Mouse (Mus musculus) urinary bladder, postnatal 36 days (tissue): ENCODE measurements around the gene Diaph3.
"Not testable (repeated sequence)": the region's sequence is repeated elsewhere in the genome, so short reads cannot be mapped to it uniquely, and the experiment has no call there.

Experiments used
- DNase-seq, 2 experiments: peaks; one replicate each; pipeline ENCODE4 v3.0.0; 2022; ENCODE audit warnings: low spot score in 2 of 2, mixed read lengths in 1 of 2

Diaph3 gene

DNA sequence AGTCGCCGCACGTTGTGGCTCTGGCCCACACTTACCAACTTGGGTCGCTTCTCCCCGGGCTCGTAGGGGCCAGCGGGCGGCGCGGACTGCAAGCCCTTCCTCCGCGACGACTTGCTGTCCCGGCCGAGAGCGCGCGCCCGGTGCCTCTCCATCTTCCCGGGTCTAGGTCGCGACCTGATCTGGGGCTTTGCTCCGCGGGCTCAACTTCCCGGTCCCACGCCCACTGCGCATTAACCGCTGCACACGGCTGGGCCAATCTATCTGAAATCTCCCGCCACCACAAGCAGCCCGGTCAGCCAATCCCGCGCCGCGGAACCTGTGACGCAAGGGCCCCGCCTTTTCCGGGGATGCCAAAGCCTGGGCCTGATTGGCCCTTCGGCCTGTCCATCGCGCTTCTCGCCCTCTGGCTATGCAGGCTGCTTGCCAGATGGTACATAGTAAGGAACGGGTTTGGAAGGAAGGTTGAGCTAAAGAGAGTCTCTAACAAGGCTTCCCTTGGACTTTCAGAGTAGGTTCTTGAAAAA lies at the start of gene Diaph3:
Diaph3 (minus strand) TSS at position 273 of the 524 bp plus-strand sequence.
- DNase-seq = peak; percentile 92 to 95

DNA sequence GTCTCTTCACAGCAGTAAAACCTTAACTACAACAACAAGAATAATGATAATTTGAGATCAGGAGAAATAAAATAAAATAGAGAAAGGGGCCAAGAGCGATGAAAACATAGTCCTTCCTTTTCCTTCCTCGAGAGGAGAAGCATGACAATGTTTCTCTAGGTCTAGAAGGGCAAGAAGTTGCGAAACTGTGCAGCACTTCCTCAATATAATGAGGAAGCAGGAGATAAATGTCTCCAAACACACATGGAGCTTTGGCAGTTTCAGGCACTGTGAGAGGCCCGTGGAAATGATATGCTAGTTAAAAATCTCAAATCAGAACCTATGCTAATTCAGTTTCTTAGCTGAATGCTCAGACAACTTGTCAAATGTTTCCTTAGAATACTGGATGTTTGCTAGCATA lies 49.6 kb upstream of the Diaph3 start:
- DNase-seq = no peak

DNA sequence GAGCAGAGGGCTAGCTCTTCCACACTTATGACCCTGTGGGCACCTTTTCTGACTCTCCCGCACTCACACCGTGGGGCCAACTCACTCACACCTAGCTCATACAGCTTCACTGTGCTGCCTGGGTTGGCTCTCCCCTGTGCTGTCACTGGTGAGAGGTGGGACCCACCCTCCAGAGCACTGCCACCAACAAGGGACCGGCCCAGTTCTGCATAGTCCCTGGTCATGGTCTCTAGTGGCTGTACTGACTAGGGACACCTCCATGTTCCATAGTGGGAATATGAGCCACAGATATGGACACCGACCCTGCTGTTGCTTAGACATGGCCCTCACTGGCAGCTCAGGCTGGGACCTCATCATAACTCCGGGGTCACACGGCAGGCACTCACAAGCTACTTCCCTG lies 30.5 kb upstream of the Diaph3 start:
- DNase-seq = no peak

DNA sequence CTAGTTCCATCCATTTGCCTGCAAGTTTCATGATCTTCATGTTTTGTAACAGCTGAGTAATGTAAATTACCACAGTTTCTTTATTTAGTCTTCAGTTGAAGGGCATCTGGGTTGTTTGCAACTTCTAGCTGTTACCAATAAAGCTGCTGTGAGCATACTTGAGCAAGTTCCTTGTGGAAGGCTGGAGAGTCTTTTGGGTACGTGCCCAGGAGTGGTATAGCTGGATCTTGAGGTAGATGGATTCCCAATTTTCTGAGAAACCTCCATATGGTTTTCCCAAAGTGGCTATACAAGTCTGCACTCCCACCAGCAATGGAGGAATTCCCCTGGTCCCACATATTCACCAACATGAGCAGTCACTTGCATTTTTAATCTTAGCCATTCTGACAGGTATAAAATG lies 28.1 kb upstream of the Diaph3 start:
- DNase-seq = no peak

DNA sequence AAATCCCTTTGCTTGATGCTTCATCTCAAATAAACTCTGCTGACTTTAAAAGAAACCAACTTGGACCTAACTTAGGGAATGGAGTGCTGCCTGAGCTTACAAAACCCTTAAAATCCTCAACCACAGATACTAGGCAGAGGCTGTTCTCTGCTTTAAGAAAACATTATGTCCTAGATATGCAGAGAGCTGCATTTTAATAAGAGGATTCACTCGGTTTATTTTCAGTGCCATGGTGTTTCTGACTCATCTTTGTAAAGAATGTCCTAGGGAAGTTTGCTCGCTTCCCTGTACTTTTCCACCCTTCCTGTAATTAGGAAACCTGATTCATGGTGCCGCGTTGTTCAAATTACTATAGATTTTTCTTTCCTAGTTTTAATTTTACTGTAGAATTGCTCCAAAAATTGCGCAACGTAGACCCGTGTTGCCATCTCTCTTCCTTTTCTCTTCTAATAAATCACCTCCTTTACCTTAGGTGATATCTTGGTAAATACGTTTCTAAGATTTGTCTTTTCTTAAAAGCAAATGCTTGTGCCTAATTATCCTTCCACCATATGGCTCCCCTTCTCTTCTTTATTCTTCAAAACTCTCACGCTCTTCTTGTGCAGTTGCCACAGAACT lies 14.7 kb upstream of the Diaph3 start:
- no peak for DNase-seq

DNA sequence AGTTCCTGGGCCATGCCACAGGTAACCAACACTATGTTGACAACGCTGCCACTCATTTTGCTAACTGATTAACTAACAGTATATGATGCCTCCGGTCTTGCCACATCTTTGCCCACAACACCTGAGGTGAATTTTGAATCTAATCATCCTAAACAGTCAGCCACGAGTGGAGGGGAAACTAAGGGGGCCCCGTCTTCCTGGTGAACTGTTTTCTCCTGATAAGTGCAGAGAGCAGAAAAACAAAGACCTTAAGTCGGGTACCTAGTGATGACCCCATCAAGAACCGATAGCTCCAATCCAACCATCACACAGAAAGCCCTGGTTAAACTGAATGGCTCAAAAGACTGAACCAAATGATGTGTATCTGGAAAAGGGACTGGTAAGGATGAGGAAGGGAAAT lies 8.6 kb upstream of the Diaph3 start:
- DNase-seq = no peak

DNA sequence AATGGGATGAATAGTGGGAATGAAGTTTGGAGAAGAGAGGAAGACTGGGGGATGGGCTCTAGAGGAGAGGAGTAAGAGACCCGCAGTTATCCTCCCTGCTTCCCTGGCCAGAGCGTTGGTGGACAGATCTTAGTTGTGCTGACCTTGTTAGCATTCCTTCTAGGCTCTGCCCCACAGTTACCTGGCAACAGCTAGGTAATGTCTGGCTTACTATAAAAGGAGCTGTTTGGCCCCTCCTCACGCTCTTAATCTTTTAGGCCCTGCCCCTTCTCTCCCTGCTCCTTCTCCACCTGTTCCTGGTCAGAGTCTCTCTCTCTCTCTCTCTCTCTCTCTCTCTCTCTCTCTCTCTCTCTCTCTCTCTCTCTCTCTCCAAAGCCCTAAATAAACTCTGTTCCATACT lies 5.7 kb upstream of the Diaph3 start:
- DNase-seq = no peak

DNA sequence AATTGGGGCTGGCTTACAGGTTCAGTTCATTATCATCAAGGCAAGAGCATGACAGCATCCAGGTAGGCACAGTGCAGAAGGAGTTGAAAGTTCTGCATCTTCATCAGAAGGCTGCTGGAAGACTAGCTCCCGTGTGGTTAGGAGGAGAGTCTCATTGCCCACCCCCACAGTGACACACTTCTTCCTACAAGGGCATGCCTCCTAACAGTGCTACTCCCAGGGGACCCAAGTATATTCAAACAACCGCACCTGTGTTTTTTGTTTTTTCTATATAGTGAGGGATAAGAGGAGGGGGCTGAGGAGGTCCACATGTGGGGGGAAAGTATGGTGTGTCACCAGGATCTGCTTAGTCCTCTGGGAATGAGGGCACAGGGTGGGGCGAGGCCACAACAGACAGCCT lies 4.3 kb upstream of the Diaph3 start:
- no peak for DNase-seq

DNA sequence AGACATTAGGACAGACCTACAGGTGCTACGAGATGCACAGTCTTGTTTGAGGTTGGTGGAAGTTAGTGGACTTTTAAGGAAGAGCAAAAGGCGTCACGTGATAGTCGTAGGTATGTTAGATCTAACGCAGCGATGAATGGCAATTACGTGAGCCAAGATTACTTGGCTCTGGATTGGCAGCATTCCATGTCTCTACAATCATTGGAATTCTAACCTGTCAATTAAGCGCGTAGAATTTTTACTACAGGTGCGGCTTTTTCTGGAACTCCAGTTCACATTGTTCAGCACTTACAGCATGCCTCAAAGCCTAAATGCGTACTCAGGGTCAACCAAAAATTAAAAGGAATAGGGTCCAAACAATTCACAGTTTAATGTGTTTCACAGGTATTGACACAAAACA lies 742 bp upstream of the Diaph3 start:
- no peak for DNase-seq

DNA sequence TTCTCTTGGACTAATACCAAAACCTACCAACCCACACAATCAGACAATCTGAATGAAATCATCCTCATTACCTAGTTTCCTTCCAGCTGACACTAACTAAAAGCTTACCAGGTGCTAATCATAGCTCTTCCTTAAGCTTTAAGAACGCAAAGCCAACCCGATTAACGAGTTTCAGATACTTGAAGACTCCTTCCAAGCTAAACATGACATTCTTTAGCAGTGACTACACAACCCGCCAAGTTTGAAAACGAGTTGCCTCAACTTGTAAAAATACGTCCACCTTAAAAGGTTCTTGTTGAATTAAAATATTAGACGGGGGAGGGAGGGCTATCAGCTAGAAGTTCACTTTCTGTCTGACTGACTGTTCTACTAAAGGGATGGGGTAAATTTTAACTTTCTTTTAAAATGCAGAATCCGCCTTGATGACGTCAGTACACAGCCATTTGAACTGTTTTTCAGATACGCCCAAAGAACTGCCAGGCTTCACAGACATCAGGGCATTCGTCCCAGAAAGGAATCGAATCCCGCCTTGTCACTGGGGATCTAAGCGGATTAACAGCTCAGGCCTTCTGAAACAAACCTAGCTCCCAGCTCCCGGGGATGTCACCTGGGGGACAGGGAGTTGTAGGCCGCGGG lies 590 bp downstream of the Diaph3 start:
- DNase-seq = no peak

DNA sequence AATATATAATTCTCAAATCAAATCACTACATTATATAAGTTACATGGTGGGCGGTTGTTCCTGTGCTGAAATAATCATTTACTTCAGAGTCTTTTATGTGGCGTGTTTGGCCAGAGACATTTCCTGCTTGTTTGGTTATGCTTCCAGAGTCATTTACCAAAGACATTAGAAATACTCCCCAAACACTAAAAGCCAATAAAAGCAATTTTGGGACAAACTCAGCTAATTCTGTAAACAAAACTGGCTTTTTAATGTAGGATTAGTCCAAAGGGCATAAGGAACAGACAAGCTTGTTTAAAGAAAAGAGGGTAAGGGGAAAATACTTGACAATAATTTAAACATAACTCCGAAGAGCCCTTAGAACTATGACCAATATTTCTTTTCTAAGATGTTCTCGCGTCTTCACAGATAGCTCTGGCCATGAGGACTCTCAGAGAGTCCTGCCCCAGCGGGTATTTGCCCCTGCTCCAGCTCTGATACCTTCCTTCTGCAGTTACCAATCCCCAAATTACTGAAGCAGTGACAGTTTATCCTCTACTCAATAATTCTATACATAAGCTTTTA lies 14.9 kb downstream of the Diaph3 start:
- no peak for DNase-seq

DNA sequence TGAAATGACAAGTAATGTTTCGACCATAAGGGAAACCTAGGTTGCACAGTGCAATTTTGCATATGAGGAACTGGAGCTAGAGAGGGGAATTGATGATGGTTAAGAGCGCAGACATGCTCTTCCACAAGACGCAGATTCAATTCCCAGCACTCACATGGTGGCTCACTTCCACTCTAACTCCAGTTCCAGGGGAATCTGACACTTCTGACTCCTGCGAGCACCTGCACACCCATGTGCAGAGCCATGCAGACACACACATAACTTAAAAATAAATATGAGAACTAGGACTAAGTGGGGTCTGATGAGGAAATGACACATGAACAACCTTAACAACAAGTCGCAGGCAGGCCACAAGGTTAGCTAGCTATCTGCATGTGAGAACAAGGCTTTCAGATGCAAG lies 15.5 kb downstream of the Diaph3 start:
- DNase-seq = no peak

DNA sequence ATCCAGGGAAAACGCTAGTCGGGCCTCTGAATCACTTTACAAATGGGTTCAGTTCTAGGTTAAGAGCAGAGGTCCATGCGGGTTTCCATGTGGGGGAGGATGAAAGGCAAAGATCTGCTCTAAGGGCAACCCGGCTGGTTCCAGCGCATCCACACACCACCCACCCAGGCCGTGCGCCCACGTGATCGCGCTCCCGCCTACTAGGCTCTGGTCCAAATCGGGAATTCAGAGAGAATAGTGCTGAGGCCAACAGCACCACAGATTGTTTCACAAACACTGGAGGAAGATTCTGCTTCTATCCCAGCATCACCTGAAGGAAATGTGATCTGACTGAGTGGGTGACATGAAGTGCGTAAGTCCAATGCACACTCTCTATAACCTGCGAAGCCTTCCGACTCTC lies 17.9 kb downstream of the Diaph3 start:
- no peak for DNase-seq

DNA sequence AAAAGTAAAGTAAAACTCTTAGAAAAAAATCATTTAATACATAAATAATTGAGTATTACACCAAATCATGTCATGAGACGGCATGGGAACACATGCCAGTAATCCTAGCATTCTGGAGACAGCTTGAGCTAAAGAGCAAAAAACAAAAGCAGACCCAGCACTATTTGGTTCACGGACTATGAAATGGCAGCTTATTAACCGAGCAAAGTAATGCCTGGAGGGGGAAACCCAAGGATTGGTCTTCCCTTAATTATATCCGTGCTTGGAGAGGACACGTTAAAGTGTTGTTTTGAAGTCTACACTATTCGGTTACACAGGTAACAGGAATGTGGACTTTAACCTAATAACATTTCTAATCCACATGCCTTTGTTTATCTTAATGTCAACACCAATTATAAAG lies 19.2 kb downstream of the Diaph3 start:
- no peak for DNase-seq

DNA sequence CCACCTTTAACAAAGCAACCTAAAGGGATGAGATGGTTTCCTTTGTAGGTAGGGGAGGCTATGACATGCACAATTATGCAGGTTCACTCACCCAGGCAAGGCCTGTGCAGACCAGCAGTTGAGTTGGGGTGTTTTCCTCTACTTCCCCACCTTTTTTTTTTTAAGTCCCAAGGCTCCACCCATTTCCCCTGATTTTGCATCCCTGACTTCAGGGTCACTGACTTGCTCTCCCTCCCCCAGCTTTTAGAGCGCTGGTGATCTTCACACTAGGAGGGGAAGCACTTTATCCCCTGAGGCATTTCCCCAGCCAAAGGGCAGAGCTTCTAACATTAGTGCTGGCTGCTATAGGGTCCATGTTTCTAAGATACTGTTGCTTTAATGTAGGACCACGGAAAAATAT lies 30.4 kb downstream of the Diaph3 start:
- no peak for DNase-seq

DNA sequence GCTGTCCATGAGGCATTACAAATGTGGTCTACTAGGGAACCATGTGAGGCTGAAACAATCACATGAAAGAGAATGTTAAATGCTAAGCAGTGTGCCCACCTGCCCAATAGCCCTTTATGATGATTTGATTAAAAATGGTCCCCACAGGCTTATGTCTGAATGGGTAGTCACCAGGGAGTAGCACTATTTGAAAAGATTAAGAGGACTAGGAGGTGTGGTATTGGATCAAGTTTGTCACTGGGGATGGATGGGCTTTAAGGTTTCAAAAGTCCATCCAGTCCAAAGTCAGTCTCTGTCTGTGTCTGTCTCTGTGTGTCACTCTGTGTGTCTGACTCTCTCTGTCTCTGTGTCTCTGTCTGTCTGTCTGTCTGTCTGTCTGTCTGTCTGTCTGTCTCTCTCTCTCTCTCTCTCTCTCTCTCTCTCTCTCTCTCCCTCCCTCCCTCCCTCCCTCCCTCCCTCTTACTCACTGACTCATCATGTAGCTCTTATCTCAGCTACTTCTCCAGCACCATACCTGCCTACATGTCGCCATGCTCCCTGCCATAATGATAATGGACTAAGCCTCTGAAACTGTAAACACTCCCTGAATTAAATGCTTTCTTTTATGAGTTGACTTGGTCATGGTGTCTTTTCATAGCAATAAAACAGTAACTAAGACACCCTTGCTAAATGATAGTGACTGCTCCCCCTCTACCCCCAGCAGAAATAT lies 41.5 kb downstream of the Diaph3 start:
- no peak for DNase-seq

DNA sequence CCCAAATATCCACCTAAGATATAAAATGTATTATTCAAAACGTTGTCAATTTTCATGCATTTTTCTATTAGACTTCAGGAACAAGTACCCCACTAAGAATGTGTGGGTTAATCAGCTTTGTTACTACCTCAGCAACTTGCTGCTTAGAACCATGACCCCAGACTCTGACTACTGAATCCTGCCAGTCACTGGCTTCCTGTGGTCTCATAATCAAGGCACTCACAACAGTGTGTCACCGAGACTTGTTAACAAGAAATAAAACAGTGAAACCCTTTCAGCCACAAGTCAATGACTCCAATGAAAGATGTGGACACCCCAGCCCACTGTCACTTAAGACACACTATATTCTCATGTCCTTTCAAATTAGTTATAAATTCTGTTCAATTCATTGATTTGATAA lies 42.9 kb downstream of the Diaph3 start:
- DNase-seq = no peak

DNA sequence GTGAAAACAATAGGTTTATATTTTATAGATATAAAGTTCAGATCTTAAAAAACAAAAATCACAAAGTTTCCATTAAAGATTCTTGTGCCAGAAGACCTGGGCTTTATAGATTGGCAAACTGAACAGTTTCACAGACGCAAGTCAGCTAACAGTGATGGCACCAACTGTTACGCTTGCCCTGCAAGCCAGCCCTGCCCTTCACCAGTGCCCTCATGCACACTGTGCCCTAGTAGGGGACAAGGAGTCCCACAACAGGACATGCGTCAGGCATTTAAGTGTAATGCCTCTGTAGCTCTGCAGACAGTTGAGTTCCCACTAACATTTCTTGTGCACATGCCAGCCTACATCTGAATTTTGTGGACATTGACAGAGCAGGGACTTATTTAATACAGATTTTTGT lies 49.5 kb downstream of the Diaph3 start:
- no peak for DNase-seq

DNA sequence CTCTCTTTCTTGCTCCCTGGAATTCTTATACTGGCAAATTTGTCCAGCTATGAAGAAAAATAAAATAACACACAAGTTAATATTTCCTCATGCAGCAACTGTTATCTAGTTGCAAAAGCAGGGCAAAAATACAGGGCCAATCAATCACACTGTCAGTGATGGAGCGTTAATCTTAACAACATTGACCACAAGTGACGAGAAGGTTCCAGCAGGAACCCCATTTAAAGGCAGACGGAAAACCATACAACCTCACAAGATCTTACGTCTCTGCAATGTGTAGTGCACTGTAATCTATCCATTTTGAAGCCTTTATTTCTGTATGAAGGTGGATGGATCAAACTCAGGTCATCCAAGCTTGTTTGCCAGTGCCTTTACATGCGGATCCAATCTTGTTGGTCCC lies 49.9 kb downstream of the Diaph3 start:
- no peak for DNase-seq

DNA sequence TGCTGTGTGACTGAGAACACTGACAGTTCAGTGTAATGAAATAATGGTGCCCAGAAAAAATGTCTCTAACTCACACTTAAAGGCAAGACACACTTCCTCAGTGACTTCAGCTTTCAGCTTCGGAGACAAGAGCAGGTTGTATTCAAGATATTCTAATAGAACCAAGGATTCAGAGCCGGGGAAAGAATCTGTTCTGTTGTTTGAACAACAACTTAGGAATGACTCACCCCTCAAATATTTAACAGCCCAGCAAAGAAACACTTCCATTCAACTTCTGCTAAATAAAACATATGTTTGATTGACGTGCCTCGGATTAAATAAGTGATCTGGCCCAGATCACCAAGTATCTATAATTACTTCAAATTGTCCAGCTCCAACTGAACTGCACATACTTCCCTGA lies 52.1 kb downstream of the Diaph3 start:
- no peak for DNase-seq

DNA sequence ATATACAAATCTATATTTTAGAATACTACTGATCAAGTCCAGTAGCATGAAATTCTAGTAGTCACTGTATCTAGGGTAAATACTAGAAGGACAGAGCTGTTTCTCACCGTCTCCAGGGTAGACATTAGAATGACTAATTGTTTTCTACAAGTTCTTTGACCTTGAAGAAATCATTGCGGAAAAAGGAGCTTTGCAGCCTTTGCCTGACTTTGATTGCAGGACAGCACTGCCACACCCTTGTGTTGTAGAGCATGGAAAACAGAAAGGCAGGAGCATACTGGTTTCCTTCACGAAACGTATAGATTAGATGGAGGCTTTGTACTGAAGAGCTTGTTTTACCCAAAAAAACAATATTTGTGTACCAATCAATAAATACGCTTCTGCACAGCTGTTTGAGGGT lies 52.6 kb downstream of the Diaph3 start:
- DNase-seq = no peak

DNA sequence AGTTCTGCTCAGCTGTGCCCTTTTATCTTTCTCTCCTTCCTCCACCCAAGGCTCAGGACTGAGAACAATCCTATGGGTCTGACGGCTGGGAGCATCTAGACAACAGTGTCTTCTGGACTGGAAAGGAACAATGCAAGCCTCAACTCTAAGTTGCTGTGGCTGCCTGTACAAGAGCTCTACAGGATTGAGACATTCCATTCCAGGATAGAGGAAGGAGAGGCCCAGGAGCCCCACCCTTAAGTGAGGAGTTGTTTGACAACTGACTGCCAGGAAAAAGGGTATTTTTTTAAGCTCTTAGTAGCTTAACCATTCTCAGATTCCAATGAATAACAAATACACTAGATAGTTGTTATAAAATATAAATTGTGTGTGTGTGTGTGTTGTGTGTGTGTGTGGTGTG lies 53.0 kb downstream of the Diaph3 start:
- no peak for DNase-seq

DNA sequence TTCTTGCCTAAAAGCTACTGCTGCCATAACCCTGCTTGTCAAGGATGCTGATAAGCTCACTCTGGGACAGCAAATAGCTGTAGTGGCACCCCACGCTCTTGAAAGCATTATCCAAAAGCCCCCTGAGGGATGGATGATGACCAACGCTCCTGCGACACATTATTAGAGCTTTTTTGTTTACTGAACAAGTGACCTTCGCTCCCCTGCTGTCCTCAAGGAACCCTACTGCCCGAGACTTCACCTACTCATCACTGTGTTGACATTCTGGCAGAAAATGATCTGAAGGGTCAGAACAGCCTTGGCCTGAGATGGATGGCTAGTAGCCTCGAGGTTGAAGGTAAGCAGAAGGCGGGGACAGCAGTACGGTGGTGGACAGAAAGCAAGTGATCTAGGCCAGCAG lies 56.1 kb downstream of the Diaph3 start:
- DNase-seq = not testable (repeated sequence)
